Mouse (Mus musculus) embryo, embryonic 11 days (tissue): ENCODE data around the gene Adk.

Experiments
- DNase-seq: peaks from one replicate; pipeline ENCODE4 v3.0.0-alpha.2; 2015

The Adk gene

DNA sequence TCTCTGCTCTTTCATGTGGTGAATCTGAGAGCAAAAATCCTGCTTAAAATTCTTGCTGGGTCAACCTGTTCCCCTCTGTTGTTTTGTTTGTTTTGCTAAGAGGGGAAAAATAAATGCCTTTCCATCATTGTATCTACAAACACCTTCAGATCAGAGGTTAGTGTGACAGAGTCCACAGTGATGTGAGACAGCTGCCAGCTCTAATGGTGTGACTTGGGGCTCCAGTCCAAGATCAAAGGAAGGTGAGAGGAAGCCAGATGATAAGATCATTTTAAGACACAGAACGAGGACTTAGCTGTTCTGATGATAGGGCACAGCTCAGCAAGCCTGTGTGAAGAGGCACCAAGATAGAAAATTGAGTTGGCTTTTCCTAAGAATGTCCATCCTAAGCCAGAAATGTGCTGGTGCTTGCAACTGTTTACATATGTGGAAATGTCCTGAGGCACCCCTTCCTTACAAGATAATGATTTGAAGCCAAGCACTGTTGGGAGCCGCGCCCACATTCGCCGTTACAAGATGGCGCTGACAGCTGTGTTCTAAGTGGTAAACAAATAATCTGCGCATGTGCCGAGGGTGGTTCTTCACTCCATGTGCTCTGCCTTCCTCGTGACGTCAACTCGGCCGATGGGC is 307.6 kb downstream of the Adk start:
- DNase-seq = no peak

- DNase-seq = no peak
Measured at GRCm38 (mm10) chr14:21367095-21367494, 314.7 kb downstream of the Adk start.

- DNase-seq = no peak
Measured at GRCm38 (mm10) chr14:21368622-21369021, 316.2 kb downstream of the Adk start.

DNA sequence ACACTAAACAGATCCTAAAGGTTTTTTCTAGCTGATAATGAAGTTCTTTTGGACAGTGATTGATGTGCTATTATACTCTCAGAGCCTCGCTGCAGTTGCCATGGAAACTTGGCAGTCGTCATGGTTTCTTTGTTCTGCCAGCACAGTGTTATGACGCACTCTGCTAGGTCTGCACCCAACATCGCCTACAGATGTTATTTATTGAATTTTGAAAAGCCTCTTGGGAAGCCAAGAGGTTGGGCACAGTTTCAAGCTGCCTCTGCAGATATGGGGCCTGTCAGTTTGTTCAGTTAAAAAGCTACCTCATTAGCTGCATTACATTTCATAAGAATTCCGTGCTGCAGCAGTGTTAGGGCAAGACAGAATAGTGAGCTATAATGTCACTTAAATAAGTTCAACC is 316.8 kb downstream of the Adk start:
- DNase-seq = peak; percentile 87

GRCm38 (mm10) chr14:21371946-21372345 is 319.6 kb downstream of the Adk start:
- no peak for DNase-seq

DNA sequence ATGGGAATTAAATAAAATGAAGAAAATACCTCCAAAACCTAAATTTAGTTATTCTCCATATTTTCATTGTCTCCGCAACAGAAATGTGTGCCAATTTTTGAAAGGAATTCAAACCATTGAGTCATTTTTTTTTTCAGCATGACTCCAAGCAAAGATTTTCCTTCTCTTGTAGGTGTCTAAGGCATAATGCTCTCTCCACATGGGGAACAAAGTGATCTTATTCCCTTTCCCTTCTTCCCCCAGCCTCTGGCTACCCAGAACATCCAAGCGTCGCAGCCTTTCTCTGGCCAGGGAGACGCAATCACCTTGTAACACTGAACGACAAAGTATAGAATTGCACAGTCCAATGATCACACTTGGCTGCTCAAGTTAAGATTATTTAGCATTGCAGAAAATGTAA is 320.3 kb downstream of the Adk start:
- no peak for DNase-seq

- no peak for DNase-seq
Measured at GRCm38 (mm10) chr14:21383701-21384428, 331.5 kb downstream of the Adk start.

- no peak for DNase-seq
Measured at GRCm38 (mm10) chr14:21399506-21399905, 347.1 kb downstream of the Adk start.

DNA sequence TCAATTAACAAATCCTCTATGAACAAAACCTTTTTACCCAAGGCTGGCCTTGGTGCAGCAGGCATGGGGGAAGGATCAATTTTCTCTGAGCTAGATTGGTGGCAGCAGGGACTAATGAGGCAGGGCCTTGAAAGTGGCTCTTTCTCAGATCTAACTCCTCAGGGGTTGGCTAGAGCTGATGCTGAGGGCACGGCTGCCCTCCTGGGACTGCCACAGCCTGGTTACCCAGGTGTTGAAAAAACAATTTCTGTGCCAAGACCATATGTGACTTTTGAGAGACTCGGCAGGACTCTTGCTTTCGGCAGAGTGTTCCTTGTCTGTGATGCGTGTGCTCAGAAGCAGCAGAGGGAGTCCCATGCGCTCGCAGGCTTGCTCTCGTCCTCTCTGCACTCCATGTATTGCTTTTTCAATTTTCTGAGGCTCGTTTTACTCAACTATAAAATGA is 349.8 kb downstream of the Adk start:
- DNase-seq = peak; percentile 24

GRCm38 (mm10) chr14:21402621-21403405 is 350.4 kb downstream of the Adk start:
- no peak for DNase-seq

DNA sequence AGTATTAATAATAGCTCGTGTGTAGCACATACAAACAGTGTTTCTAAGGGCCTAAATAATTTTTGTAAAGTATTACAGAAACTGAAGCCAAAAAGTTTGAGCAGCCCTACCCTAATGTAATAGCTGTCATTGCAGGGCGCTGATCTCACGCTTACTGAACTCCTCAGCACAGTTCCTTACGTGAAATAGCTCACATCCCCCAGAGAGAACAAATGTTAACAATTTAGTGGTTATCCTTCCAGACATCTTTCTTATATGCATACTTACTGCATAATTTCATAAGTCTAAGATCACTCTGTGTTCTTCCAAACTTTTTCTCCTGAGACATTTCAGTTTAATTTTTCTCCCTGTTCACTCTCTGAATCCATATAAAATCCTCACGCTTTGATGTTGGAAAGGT is 354.6 kb downstream of the Adk start:
- DNase-seq = no peak

GRCm38 (mm10) chr14:21408846-21409245 is 356.5 kb downstream of the Adk start:
- no peak for DNase-seq

- DNase-seq = no peak
Measured at GRCm38 (mm10) chr14:21410769-21411477, 358.5 kb downstream of the Adk start.

DNA sequence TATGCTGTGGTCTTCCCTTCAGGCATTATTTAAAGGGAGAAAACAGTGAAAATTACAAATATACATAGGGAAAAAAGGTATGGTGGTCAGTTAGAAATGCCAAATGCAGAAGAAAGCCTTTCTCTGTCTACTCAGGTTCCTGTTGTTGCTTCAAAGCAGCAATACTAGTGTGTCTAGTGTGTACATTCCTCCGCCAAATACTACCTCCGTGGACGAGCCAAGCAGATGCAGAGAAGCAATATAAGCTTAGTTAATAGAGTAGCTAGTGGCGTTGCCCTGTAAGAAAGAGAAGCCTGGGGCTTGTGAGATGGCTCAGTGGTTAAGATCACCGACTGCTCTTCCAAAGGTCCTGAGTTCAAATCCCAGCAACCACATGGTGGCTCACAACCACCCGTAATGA is 359.1 kb downstream of the Adk start:
- no peak for DNase-seq

GRCm38 (mm10) chr14:21418332-21418731 is 366.0 kb downstream of the Adk start:
- no peak for DNase-seq

DNA sequence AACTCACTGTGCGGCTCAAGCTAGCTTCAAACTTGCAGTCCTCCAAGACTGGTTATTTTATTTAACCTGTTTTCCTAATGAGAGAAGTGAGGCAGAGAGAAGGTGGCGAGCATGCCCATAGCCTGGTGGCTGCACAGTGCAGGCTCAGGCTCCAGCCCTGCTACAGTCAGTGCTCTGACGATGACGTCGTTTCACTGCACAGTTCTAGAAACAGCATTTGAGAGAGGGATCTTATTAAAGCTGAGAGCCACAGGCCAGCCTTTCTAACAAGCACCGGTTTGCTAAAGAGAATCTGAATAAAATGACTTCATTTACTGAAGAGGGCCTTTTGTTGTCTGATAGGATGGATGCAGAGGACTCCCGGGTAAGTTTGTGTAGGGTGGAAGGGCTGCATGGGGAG is 375.0 kb downstream of the Adk start:
- no peak for DNase-seq

DNA sequence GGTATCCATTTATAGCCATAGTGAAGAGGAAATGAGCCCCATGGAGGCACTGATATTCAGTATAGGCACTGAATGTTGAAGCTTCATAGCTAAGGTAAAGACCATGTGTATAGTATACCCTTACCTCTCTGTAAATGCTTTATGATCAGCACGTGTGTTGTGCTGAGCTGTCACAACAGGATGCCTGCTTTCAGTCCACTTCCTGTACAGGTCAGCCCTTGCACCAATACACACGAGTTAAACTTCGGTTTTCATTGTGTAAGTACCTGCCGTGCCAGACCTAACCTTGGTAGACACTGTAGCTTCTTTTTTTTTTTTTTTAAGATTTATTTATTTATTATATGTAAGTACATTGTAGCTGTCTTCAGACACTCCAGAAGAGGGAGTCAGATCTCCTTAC is 381.0 kb downstream of the Adk start:
- no peak for DNase-seq

- peak; percentile 47 for DNase-seq
Measured at GRCm38 (mm10) chr14:21433995-21434394, 381.6 kb downstream of the Adk start.

DNA sequence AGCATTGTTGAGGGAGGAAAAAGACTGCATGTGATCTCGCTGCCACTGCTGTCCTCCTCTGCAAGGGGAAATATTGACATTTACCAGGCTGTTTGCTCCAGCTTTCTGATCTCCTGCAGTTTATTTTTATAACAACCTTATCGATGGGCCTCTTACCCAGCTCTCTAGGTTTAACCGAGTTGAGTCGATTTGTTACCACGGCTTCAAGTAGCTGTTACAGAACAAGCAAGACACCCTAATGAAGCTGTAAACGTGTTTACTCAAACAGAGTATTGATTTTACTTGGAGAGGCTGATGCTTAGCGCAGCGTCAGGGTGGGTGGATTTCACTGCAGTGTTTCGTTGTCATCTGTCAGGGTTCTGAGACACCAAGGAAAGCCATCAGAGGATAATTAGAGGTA is 382.3 kb downstream of the Adk start:
- no peak for DNase-seq

DNA sequence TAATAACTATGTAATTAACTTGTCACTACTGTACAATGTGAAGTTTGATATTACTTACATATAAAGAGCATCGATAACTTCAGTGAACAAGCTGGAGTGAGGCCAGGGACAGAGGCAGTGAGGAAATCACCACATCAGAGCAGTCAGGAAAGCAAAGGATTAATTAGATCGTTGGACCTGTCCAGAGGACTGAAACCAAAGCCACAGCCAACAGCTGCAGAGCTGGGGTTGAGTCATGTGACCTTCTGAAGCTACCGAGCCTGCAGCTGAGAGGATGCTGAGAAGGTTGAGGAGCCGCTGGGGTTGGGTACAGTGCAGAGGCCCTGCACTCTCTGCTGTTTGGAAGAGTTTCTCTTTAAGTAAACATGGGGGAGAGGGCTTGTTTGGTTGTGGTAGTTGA is 387.4 kb downstream of the Adk start:
- peak; percentile 53 for DNase-seq

DNA sequence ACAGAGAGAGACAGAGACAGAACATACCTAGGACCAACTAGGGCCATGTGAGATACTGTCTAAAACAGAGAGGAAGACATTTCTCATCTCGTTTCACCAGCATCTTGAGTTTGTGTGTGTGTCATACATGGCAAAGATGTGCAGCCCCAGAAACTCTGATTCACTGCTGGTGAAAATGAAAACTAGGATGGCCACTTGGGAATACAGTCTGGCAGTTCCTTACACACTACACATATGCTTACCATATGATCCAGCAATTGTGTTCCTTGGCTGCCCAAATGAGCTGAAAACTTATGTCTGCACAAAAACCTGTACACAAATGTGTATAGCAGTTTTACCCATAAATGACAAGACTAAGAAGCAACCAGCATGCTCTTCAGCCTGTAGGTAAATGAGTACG is 388.2 kb downstream of the Adk start:
- no peak for DNase-seq

GRCm38 (mm10) chr14:21441772-21442533 is 389.6 kb downstream of the Adk start:
- DNase-seq = peak; percentile 63
